Mouse (Mus musculus): ENCODE measurements around the gene Pkd2.

GRCm38 (mm10) chr5:104442396-104442795 is 16.9 kb upstream of the Pkd2 start:
- TF ChIP-seq CTCF (IDR thresholded peaks at IDR 0.05; ENCODE audit: low read depth, low read length) (no peak), POLR2A (IDR thresholded peaks at IDR 0.05; ENCODE audit: extremely low read depth, insufficient read depth, low read length) (no peak)
